Comparison of ENCODE assay signal across 26 mouse cellular contexts in the genomic region with DNA sequence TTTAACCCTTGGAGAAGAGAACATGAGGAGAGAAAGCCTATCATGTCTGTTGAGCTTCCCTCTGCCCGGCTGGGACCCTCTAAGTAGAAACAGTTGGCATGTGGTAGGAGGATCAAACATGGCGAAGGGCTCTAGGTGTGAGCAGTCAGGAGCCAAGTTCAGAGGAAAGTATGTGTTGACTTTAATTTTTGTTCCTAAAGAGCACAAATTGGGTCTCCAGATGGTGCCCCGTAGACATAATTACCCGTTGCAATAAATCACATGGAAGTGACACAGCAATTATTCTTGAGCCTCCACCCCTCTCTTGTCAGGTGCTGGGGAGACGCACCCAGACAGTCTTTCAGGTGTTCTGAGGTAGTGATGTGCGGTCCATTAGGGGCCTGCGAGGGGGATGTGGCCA.
DNase-seq lines count a peak whose midpoint lies in the region; ATAC-seq lines count a peak whose summit lies in the region.
"Had no signal": no experiment of that assay in that cellular context is flagged by ENCODE, and none has a peak within 500 bp of the region (broad histone marks: within the 10 kb centered on the region; RNA-seq: fewer than 3 reads in every experiment).

No protein-coding gene starts in this region.

- H3K27ac ChIP-seq in kidney, embryonic 15.5 days = no peak overlapping the region
- H3K27ac ChIP-seq: embryonic facial prominence, embryonic 13.5 days; forebrain, embryonic 12.5 days; forebrain, embryonic 15.5 days; heart, adult 2 months; heart, embryonic 10.5 days; heart, embryonic 13.5 days; hindbrain, embryonic 12.5 days; hindbrain, embryonic 15.5 days; intestine, embryonic 15.5 days had no signal

- no peaks in the 10 kb centered on the region for H3K27me3 ChIP-seq in kidney, embryonic 15.5 days
- H3K27me3 ChIP-seq: embryonic facial prominence, embryonic 13.5 days; forebrain, embryonic 12.5 days; forebrain, embryonic 15.5 days; heart, embryonic 13.5 days; hindbrain, embryonic 12.5 days; hindbrain, embryonic 15.5 days; intestine, embryonic 15.5 days had no signal

- H3K36me3 ChIP-seq in kidney, embryonic 15.5 days = no peaks in the 10 kb centered on the region
- H3K36me3 ChIP-seq: embryonic facial prominence, embryonic 13.5 days; forebrain, embryonic 12.5 days; forebrain, embryonic 15.5 days; heart, embryonic 10.5 days; heart, embryonic 13.5 days; hindbrain, embryonic 12.5 days; hindbrain, embryonic 15.5 days; intestine, embryonic 15.5 days had no signal

- no peak overlapping the region for H3K9ac ChIP-seq in kidney, embryonic 15.5 days
- H3K9ac ChIP-seq: embryonic facial prominence, embryonic 13.5 days; forebrain, embryonic 12.5 days; forebrain, embryonic 15.5 days; heart, embryonic 13.5 days; hindbrain, embryonic 12.5 days; hindbrain, embryonic 15.5 days; intestine, embryonic 15.5 days had no signal

- peak; percentile 20 for DNase-seq in embryo, embryonic 10 days (ENCODE audit: low spot score)
- DNase-seq in embryo, embryonic 11 days = no peak
- DNase-seq in embryo, embryonic 10.5 days (ENCODE audit: low spot score) = peak; percentile 43
- peak; percentile 62 for DNase-seq in forelimb bud, embryonic 11.5 days (ENCODE audit: low read depth, low spot score)
- DNase-seq in layer of hippocampus, postnatal 36 days = no peak
- DNase-seq: adrenal gland, adult 8-10 months; adrenal gland, postnatal 25 days; cerebellum, adult 18-20 months; cerebellum, adult 9-10 months; cerebellum, postnatal 14 days; gastrocnemius, postnatal 10 days; gastrocnemius, postnatal 36 days; heart, adult 2 months; heart, postnatal 14 days; heart, postnatal 4 days had no signal

- WGBS in kidney, embryonic 15.5 days = 60% methylated on average over 7 of the region's 7 CpGs

- no peaks in the 10 kb centered on the region for H3K4me1 ChIP-seq in kidney, embryonic 15.5 days
- H3K4me1 ChIP-seq: embryonic facial prominence, embryonic 13.5 days; forebrain, embryonic 12.5 days; forebrain, embryonic 15.5 days; heart, embryonic 10.5 days; heart, embryonic 13.5 days; hindbrain, embryonic 12.5 days; hindbrain, embryonic 15.5 days; intestine, embryonic 15.5 days had no signal

- no peak overlapping the region for H3K4me3 ChIP-seq in kidney, embryonic 15.5 days (replicated peaks)
- H3K4me3 ChIP-seq: embryonic facial prominence, embryonic 13.5 days; erythroblast, embryonic 14.5 days; forebrain, embryonic 12.5 days; forebrain, embryonic 15.5 days; heart, adult 2 months; heart, embryonic 10.5 days; heart, embryonic 13.5 days; hindbrain, embryonic 12.5 days; hindbrain, embryonic 15.5 days; intestine, embryonic 15.5 days had no signal

- no peak overlapping the region for H3K4me2 ChIP-seq in kidney, embryonic 15.5 days
- H3K4me2 ChIP-seq: embryonic facial prominence, embryonic 13.5 days; forebrain, embryonic 12.5 days; forebrain, embryonic 15.5 days; heart, embryonic 13.5 days; hindbrain, embryonic 12.5 days; hindbrain, embryonic 15.5 days; intestine, embryonic 15.5 days had no signal

- H3K9me3 ChIP-seq in kidney, embryonic 15.5 days (replicated peaks) = no peaks in the 10 kb centered on the region; the same call in 1 of the 2 replicates
- H3K9me3 ChIP-seq: embryonic facial prominence, embryonic 13.5 days; forebrain, embryonic 12.5 days; forebrain, embryonic 15.5 days; heart, embryonic 10.5 days; heart, embryonic 13.5 days; hindbrain, embryonic 12.5 days; hindbrain, embryonic 15.5 days; intestine, embryonic 15.5 days had no signal

- no peak for ATAC-seq in kidney, embryonic 15.5 days (replicated peaks; ENCODE audit: low FRiP score)
- ATAC-seq: activated CD4-positive, CD25-positive, alpha-beta regulatory T cell, adult 4 months; forebrain, embryonic 15.5 days; intestine, embryonic 15.5 days had no signal

Comparison
In these comparisons a context has a peak if more than half of its experiments do, and no peak if none do; other contexts are left out.
1. DNase-seq: peak in embryo, embryonic 10 days (single experiment), embryo, embryonic 10.5 days (single experiment) and forelimb bud, embryonic 11.5 days (single experiment); none in embryo, embryonic 11 days (single experiment) and layer of hippocampus, postnatal 36 days (0 of 2).